Mouse (Mus musculus): ENCODE data around the gene Adarb2.

DNA sequence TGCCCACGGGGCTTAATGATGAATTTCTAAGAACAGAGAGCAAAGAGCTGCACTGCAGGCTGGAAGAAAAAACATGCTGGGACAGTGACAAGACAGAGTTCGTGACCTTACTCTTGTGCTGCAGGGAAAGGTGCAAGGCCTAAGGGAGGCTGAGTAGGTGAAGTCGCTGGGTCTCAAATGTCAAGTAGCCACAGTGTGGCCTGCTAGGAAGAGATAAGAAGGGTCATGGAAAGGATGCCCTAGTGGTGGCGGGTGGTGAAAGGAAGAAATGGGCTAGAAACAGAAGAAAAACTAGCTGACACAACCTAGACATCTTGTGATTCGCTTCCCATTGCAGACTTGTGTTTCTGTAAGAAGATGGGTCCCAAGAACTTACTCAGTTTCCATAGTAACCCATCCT lies 429.4 kb downstream of the Adarb2 start:
- no peak for TF ChIP-seq CTCF (conservative IDR thresholded peaks at IDR 0.05; ENCODE audit: insufficient read depth, insufficient read length, low read depth, low read length)
- TF ChIP-seq POLR2A (IDR thresholded peaks at IDR 0.05; ENCODE audit: low read depth, low read length) = no peak
